In the genomic region with DNA sequence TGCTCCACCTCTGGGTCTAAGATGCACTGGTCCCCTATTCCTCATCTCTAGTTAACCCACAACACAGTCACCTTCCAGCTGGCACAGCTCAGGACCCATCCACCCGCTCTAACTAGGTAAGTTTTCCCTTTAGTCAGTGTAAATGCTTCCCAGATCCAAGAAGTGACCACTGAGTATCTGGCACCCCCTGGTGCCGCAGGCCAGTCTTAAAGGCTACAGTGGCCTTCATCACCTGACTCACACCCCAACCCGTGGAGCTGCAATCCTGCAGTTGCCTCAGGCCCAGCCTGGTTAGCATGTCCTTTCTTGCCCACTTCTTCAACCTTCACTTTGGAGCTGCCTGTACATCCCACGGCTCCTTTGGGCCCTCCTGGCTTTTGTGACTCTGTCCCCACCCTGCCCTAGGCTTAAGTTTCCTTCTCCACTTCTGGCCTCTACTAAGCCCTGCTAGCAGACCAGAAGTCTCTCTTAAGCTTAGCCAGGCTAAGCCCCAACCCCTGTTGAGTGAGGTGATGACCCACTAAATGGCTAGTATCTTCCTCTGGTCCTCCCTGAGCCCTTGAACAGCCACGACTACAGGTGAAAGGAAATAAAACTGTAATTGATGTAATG, we compare ENCODE assay signal across 19 mouse cellular contexts.
DNase-seq lines count a peak whose midpoint lies in the region; TF ChIP-seq lines count a peak whose summit lies in the region.
"Had no signal": no experiment of that assay in that cellular context is flagged by ENCODE, and none has a peak within 500 bp of the region (broad histone marks: within the 10 kb centered on the region; RNA-seq: fewer than 3 reads in every experiment).

No protein-coding gene starts in this region.

- dilution Hi-C loops in CH12.LX (cut with MboI; ENCODE audit: extremely low pct_ligation_motif_present, extremely low pct_unique_long_range_greater_than_20kb, low sequenced_read_pairs): no loop called here

- in situ Hi-C loops in CH12.LX (cut with MboI; ENCODE audit: low pct_ligation_motif_present, low pct_unique_long_range_greater_than_20kb, low sequenced_read_pairs): no loop called here

- 0 out of 4 replicates have a peak, but pooled peaks of 1 of the 2 experiments have one; percentile 9 for TF ChIP-seq CTCF in CH12.LX (conservative IDR thresholded peaks at IDR 0.05 in 1 of 2, IDR thresholded peaks at IDR 0.05 in 1 of 2; ENCODE audit: low read depth in 2 of 2, low read length in 2 of 2)
- no peak for TF ChIP-seq CTCF in kidney, adult 2 months (conservative IDR thresholded peaks at IDR 0.05; ENCODE audit: insufficient read depth, insufficient read length, low read depth, low read length)

- DNase-seq in heart, adult 11 months: peak; percentile 83
- DNase-seq in heart, adult 18-20 months: no peak
- DNase-seq in CH12.LX (ENCODE audit: extremely low read depth) (no peak), R1 (ENCODE audit: low read depth, low spot score) (peak; percentile 71)
- DNase-seq in adrenal gland, postnatal 36 days: peak; percentile 55 to 59
- no peak for DNase-seq in hindbrain, embryonic 10.5 days (ENCODE audit: low spot score)
- DNase-seq in kidney, adult 2 months: no peak
- DNase-seq in retina, postnatal 1 day: no peak
- DNase-seq: cerebellum, postnatal 10 days; kidney, postnatal 14 days; liver, embryonic 13.5 days; right cerebral cortex, adult 18-20 months; thymus, adult 2 months had no signal

- TF ChIP-seq EP300 in CH12.LX (IDR thresholded peaks at IDR 0.05; ENCODE audit: low read length): no peak

- no peak overlapping the region for H3K9ac ChIP-seq in CH12.LX (ENCODE audit: insufficient read depth, low read depth)
- H3K9ac ChIP-seq: forebrain, embryonic 12.5 days; heart, embryonic 13.5 days; liver, embryonic 13.5 days; midbrain, embryonic 13.5 days had no signal

- no peak overlapping the region for H3K4me3 ChIP-seq in CH12.LX (replicated peaks in 1 of 3; ENCODE audit: low read depth in 2 of 3, low read length in 2 of 3, poor library complexity in 1 of 3)
- no peak overlapping the region for H3K4me3 ChIP-seq in hindbrain, embryonic 10.5 days
- H3K4me3 ChIP-seq in kidney, adult 2 months (ENCODE audit: insufficient read depth, low read depth, low read length): no peak overlapping the region
- H3K4me3 ChIP-seq: forebrain, embryonic 12.5 days; heart, embryonic 13.5 days; left cerebral cortex, adult 2 months; limb, embryonic 10.5 days; liver, embryonic 13.5 days; midbrain, embryonic 13.5 days had no signal

- 82% methylated on average over 5 of the region's 5 CpGs for WGBS in hindbrain, embryonic 10.5 days
- 77% methylated on average over 5 of the region's 5 CpGs for WGBS in kidney, adult 2 months

- H3K4me2 ChIP-seq in CH12.LX (ENCODE audit: insufficient read depth, low read depth, poor library complexity, severe bottlenecking): no peak overlapping the region
- H3K4me2 ChIP-seq: forebrain, embryonic 12.5 days; heart, embryonic 13.5 days; liver, embryonic 13.5 days; midbrain, embryonic 13.5 days had no signal

- no peak for TF ChIP-seq POLR2A in CH12.LX (IDR thresholded peaks at IDR 0.05; ENCODE audit: low read depth, low read length)
- no peak for TF ChIP-seq POLR2A in kidney, adult 2 months (IDR thresholded peaks at IDR 0.05; ENCODE audit: low read depth, low read length)

- no peak overlapping the region for H3K27ac ChIP-seq in CH12.LX (ENCODE audit: insufficient read depth, low read depth)
- H3K27ac ChIP-seq in hindbrain, embryonic 10.5 days: no peak overlapping the region
- H3K27ac ChIP-seq in kidney, adult 2 months (ENCODE audit: insufficient read depth, low read depth, low read length): no peak overlapping the region
- H3K27ac ChIP-seq: forebrain, embryonic 12.5 days; heart, embryonic 13.5 days; left cerebral cortex, adult 2 months; limb, embryonic 10.5 days; liver, embryonic 13.5 days; midbrain, embryonic 13.5 days had no signal

- TF ChIP-seq RAD21 in CH12.LX (IDR thresholded peaks at IDR 0.05; ENCODE audit: low read depth, low read length): peak; percentile 9

- no peaks in the 10 kb centered on the region for H3K9me3 ChIP-seq in CH12.LX (replicated peaks; ENCODE audit: low read length)
- no peaks in the 10 kb centered on the region for H3K9me3 ChIP-seq in hindbrain, embryonic 10.5 days
- H3K9me3 ChIP-seq: forebrain, embryonic 12.5 days; G1E; heart, embryonic 13.5 days; limb, embryonic 10.5 days; liver, embryonic 13.5 days; midbrain, embryonic 13.5 days had no signal

- H3K4me1 ChIP-seq in CH12.LX (ENCODE audit: control insufficient read depth in 1 of 2, insufficient read depth in 2 of 2): peaks cover 7 to 16% of the 10 kb centered on the region in 2 experiments
- H3K4me1 ChIP-seq in hindbrain, embryonic 10.5 days (replicated peaks): peaks cover 13% of the 10 kb centered on the region
- H3K4me1 ChIP-seq in kidney, adult 2 months (ENCODE audit: control insufficient read depth, insufficient read depth, low read length): no peaks in the 10 kb centered on the region
- H3K4me1 ChIP-seq: liver, embryonic 13.5 days had no signal

- no peaks in the 10 kb centered on the region for H3K36me3 ChIP-seq in CH12.LX (replicated peaks in 1 of 2; ENCODE audit: control insufficient read depth in 1 of 2, insufficient read depth in 1 of 2, low read length in 1 of 2)
- no peaks in the 10 kb centered on the region for H3K36me3 ChIP-seq in hindbrain, embryonic 10.5 days
- H3K36me3 ChIP-seq in kidney, adult 2 months (ENCODE audit: control insufficient read depth, insufficient read depth, low read length): no peaks in the 10 kb centered on the region
- H3K36me3 ChIP-seq: forebrain, embryonic 12.5 days; G1E; limb, embryonic 10.5 days; liver, embryonic 13.5 days; midbrain, embryonic 13.5 days had no signal

- H3K79me2 ChIP-seq in CH12.LX (replicated peaks; ENCODE audit: control insufficient read depth, extremely low read depth, insufficient read depth, poor library complexity, severe bottlenecking): no peaks in the 10 kb centered on the region

- H3K27me3 ChIP-seq in CH12.LX (replicated peaks): no peaks in the 10 kb centered on the region
- H3K27me3 ChIP-seq in hindbrain, embryonic 10.5 days (ENCODE audit: insufficient read depth, poor library complexity, severe bottlenecking): no peaks in the 10 kb centered on the region
- no peaks in the 10 kb centered on the region for H3K27me3 ChIP-seq in kidney, adult 2 months (replicated peaks; ENCODE audit: control insufficient read depth, insufficient read depth, low read length)
- H3K27me3 ChIP-seq: forebrain, embryonic 12.5 days; heart, embryonic 13.5 days; liver, embryonic 13.5 days; midbrain, embryonic 13.5 days had no signal

TF ChIP-seq in CH12.LX, 34 proteins besides CTCF, POLR2A, EP300 and RAD21:
- TF ChIP-seq SMC3 (IDR thresholded peaks at IDR 0.05; ENCODE audit: low read depth, low read length) (0 out of 2 replicates have a peak, but pooled peaks have one; percentile 12), SIN3A (IDR thresholded peaks at IDR 0.05; ENCODE audit: low read length) (no peak)

Comparison
In these comparisons a context has a peak if more than half of its experiments do, and no peak if none do; other contexts are left out.
1. DNase-seq: peak in heart, adult 11 months (single experiment), R1 (single experiment) and adrenal gland, postnatal 36 days (2 of 2); none in heart, adult 18-20 months (0 of 2), CH12.LX (single experiment), hindbrain, embryonic 10.5 days (single experiment), kidney, adult 2 months (single experiment) and retina, postnatal 1 day (single experiment).